Mouse (Mus musculus) MEL (cell line): ENCODE results near the gene Plekha7.

Experiments used
- CTCF ChIP-seq, 3 experiments: IDR thresholded peaks in 2 of 3; conservative IDR thresholded peaks in 1 of 3; 2 replicates each; pipeline ENCODE4 v1.5.1; 2011 to 2012; ENCODE audit warnings: low read length in 3 of 3, low read depth in 2 of 3, mild to moderate bottlenecking in 2 of 3, improper control_type of control experiment in 1 of 3, inconsistent platforms in 1 of 3, mixed read lengths in 1 of 3, moderate library complexity in 1 of 3; ENCODE audit not compliant: control insufficient read depth in 1 of 3, insufficient read depth in 1 of 3, poor library complexity in 1 of 3, severe bottlenecking in 1 of 3
- E2F4 ChIP-seq: IDR thresholded peaks from 2 replicates; pipeline ENCODE4 v1.6.1; 2011; ENCODE audit warnings: low read depth, low read length, improper control_type of control experiment, borderline replicate concordance
- EP300 ChIP-seq, 2 experiments: IDR thresholded peaks; 2 replicates each; pipeline ENCODE4 v1.6.1; 2011; ENCODE audit warnings: improper control_type of control experiment in 2 of 2, low read length in 2 of 2, low read depth in 1 of 2, mild to moderate bottlenecking in 1 of 2
- GATA1 ChIP-seq: IDR thresholded peaks from 2 replicates; pipeline ENCODE4 v1.6.1; 2011; ENCODE audit warnings: low read depth, low read length, improper control_type of control experiment
- HCFC1 ChIP-seq: IDR thresholded peaks from 2 replicates; pipeline ENCODE4 v1.6.1; 2012; ENCODE audit warnings: low read depth, mild to moderate bottlenecking, inconsistent platforms, low read length, improper control_type of control experiment, moderate library complexity
- JUND ChIP-seq: IDR thresholded peaks from 2 replicates; pipeline ENCODE4 v1.6.1; 2011; ENCODE audit warnings: low read depth, mild to moderate bottlenecking, improper control_type of control experiment, low read length
- MAFK ChIP-seq: IDR thresholded peaks from 2 replicates; pipeline ENCODE4 v1.6.1; 2011; ENCODE audit warnings: low read depth, mild to moderate bottlenecking, low read length, improper control_type of control experiment, borderline replicate concordance
- NRF1 ChIP-seq: IDR thresholded peaks from 2 replicates; pipeline ENCODE4 v1.6.1; 2014; ENCODE audit warnings: low read depth, mild to moderate bottlenecking, inconsistent platforms, low read length, improper control_type of control experiment, moderate library complexity; ENCODE audit not compliant: poor library complexity, insufficient read depth, severe bottlenecking
- SMC3 ChIP-seq: IDR thresholded peaks from 2 replicates; pipeline ENCODE4 v1.6.1; 2011; ENCODE audit warnings: low read depth, low read length, improper control_type of control experiment

- TF ChIP-seq CTCF (IDR thresholded peaks at IDR 0.05 in 2 of 3, conservative IDR thresholded peaks at IDR 0.05 in 1 of 3; ENCODE audit: control insufficient read depth in 1 of 3, insufficient read depth in 1 of 3, low read depth in 2 of 3, low read length in 3 of 3, poor library complexity in 1 of 3, severe bottlenecking in 1 of 3) (no peak), EP300 (IDR thresholded peaks at IDR 0.05; ENCODE audit: low read depth in 1 of 2, low read length in 2 of 2) (no peak), SMC3 (no peak), JUND (no peak), NRF1 (no peak), HCFC1 (no peak), MAFK (no peak), GATA1 (no peak), E2F4 (no peak)
These were observed 179.9 kb downstream of the Plekha7 start for GRCm38 (mm10) chr7:116128286-116128685.
